Mouse (Mus musculus) cerebellum, adult 2 months (tissue): Measurements from ENCODE around the gene Larp1.

Experiments used
- CTCF ChIP-seq: fragments of 200-500 bp; IDR thresholded peaks from 2 replicates; pipeline ENCODE4 v1.5.1; 2011; ENCODE audit warnings: low read depth, mild to moderate bottlenecking, control low read depth, low read length, moderate library complexity, borderline replicate concordance; ENCODE audit not compliant: insufficient read depth
- POLR2A ChIP-seq: fragments of 200-500 bp; IDR thresholded peaks from 2 replicates; pipeline ENCODE4 v1.6.1; 2011; ENCODE audit warnings: low read length, control low read depth, borderline replicate concordance; ENCODE audit not compliant: insufficient read depth

GRCm38 (mm10) chr11:57998872-57999271 is 10.0 kb upstream of the Larp1 start:
- TF ChIP-seq POLR2A (no peak), CTCF (no peak)
